In genomic region chr17:12886620-12887019, GRCm38 (mm10) we compare ENCODE assay signal across 1 mouse cellular context.
TF ChIP-seq lines count a peak whose summit lies in the region.

No protein-coding gene starts in this region.

TF ChIP-seq in CH12.LX, 34 proteins besides CTCF, POLR2A, EP300 and RAD21 (continued from another document):
- TF ChIP-seq IRF4 (IDR thresholded peaks at IDR 0.05; ENCODE audit: low read depth, low read length), result 0 out of 2 replicates have a peak, but pooled peaks have one; percentile 20
